Mouse (Mus musculus): ENCODE measurements around the gene Elp6. TPM values are rescaled to one million over a fixed set of nuclear protein-coding genes. Genes with fewer than 3 reads are reported as not detected.

Elp6 gene
- 28.8 and 29.9 TPM in 2 replicates for polyA plus RNA-seq (2015; fragmentation: Nextera tagmentation; extraction: Ambion mirVana)

GRCm38 (mm10) chr9:110304969-110305651 is at the start of gene Elp6:
Gene Elp6, plus strand, starts transcription at chr9:110305173.
- peak; percentile 99 for ATAC-seq (replicated peaks; ENCODE audit: low FRiP score)
- WGBS = under 1% methylated on average over 46 of the region's 46 CpGs
- Histone ChIP-seq H3K9me3 (replicated peaks) (no peaks in the 10 kb centered on the region), H3K36me3 (peaks cover 5% of the 10 kb centered on the region), H3K4me1 (peaks cover 13% of the 10 kb centered on the region), H3K4me2 (peak within 1 kb of the TSS; percentile 82), H3K9ac (peak within 1 kb of the TSS; percentile 62), H3K4me3 (replicated peaks) (peak within 1 kb of the TSS; percentile 65), H3K27ac (peak within 1 kb of the TSS; percentile 96), H3K27me3 (no peaks in the 10 kb centered on the region)

GRCm38 (mm10) chr9:110255407-110256019 is 49.5 kb upstream of the Elp6 start:
- WGBS = 62% methylated on average over 15 of the region's 15 CpGs

GRCm38 (mm10) chr9:110258646-110259045 is 46.3 kb upstream of the Elp6 start:
- WGBS = 77% methylated on average over 6 of the region's 6 CpGs
- H3K36me3 ChIP-seq = no peaks in the 10 kb centered on the region
- H3K9ac ChIP-seq = no peak overlapping the region
- no peaks in the 10 kb centered on the region for H3K9me3 ChIP-seq (replicated peaks)
- H3K4me1 ChIP-seq = 0 out of 2 replicates have a peak, but pooled peaks cover 2% of the 10 kb centered on the region
- H3K27me3 ChIP-seq = no peaks in the 10 kb centered on the region
- H3K4me2 ChIP-seq = no peak overlapping the region
- H3K27ac ChIP-seq = no peak overlapping the region
- H3K4me3 ChIP-seq (replicated peaks) = no peak overlapping the region
- ATAC-seq (replicated peaks; ENCODE audit: low FRiP score) = no peak

More at GRCm38 (mm10) chr9:110255407-110256019, 49.5 kb upstream of the Elp6 start:
- H3K4me2 ChIP-seq = no peak overlapping the region
- peaks cover 2% of the 10 kb centered on the region; the same call in 1 of the 2 replicates for H3K4me1 ChIP-seq
- H3K27ac ChIP-seq = no peak overlapping the region
- H3K27me3 ChIP-seq = no peaks in the 10 kb centered on the region
- H3K9me3 ChIP-seq (replicated peaks) = no peaks in the 10 kb centered on the region
- H3K9ac ChIP-seq = no peak overlapping the region
- H3K36me3 ChIP-seq = no peaks in the 10 kb centered on the region
- H3K4me3 ChIP-seq (replicated peaks) = no peak overlapping the region
- no peak for ATAC-seq (replicated peaks; ENCODE audit: low FRiP score)

- no peaks in the 10 kb centered on the region for H3K27me3 ChIP-seq
- ATAC-seq (replicated peaks; ENCODE audit: low FRiP score) = no peak
- H3K4me1 ChIP-seq = 0 out of 2 replicates have a peak, but pooled peaks cover 2% of the 10 kb centered on the region
- H3K36me3 ChIP-seq = no peaks in the 10 kb centered on the region
- no peak overlapping the region for H3K27ac ChIP-seq
- 87% methylated on average over 3 of the region's 3 CpGs for WGBS
- H3K4me2 ChIP-seq = no peak overlapping the region
- no peaks in the 10 kb centered on the region for H3K9me3 ChIP-seq (replicated peaks)
- H3K9ac ChIP-seq = no peak overlapping the region
- no peak overlapping the region for H3K4me3 ChIP-seq (replicated peaks)
Measured at GRCm38 (mm10) chr9:110259118-110259517, 45.9 kb upstream of the Elp6 start.

GRCm38 (mm10) chr9:110263181-110263580 is 41.8 kb upstream of the Elp6 start:
- no peak for ATAC-seq (replicated peaks; ENCODE audit: low FRiP score)
- H3K27me3 ChIP-seq = no peaks in the 10 kb centered on the region

GRCm38 (mm10) chr9:110264991-110265390 is 40.0 kb upstream of the Elp6 start:
- no peaks in the 10 kb centered on the region for H3K27me3 ChIP-seq
- no peak overlapping the region for H3K9ac ChIP-seq
- H3K4me3 ChIP-seq (replicated peaks) = no peak overlapping the region
- H3K27ac ChIP-seq = no peak overlapping the region
- 61% methylated on average over 9 of the region's 9 CpGs for WGBS
- no peak overlapping the region for H3K4me2 ChIP-seq
- H3K9me3 ChIP-seq (replicated peaks) = no peaks in the 10 kb centered on the region
- H3K4me1 ChIP-seq = 0 out of 2 replicates have a peak, but pooled peaks cover 2% of the 10 kb centered on the region
- ATAC-seq (replicated peaks; ENCODE audit: low FRiP score) = no peak
- no peaks in the 10 kb centered on the region for H3K36me3 ChIP-seq

More at GRCm38 (mm10) chr9:110263181-110263580, 41.8 kb upstream of the Elp6 start:
- H3K4me1 ChIP-seq = no peaks in the 10 kb centered on the region
- no peak overlapping the region for H3K4me2 ChIP-seq
- no peak overlapping the region for H3K4me3 ChIP-seq (replicated peaks)
- no peaks in the 10 kb centered on the region for H3K36me3 ChIP-seq
- H3K9me3 ChIP-seq (replicated peaks) = no peaks in the 10 kb centered on the region
- H3K9ac ChIP-seq = no peak overlapping the region
- WGBS = 89% methylated on average over 8 of the region's 8 CpGs
- H3K27ac ChIP-seq = no peak overlapping the region

- H3K27ac ChIP-seq = no peak overlapping the region
- H3K4me2 ChIP-seq = no peak overlapping the region
- no peak for ATAC-seq (replicated peaks; ENCODE audit: low FRiP score)
- no peaks in the 10 kb centered on the region for H3K9me3 ChIP-seq (replicated peaks)
- no peaks in the 10 kb centered on the region for H3K36me3 ChIP-seq
- 88% methylated on average over 10 of the region's 10 CpGs for WGBS
- H3K27me3 ChIP-seq = no peaks in the 10 kb centered on the region
- 0 out of 2 replicates have a peak, but pooled peaks cover 2% of the 10 kb centered on the region for H3K4me1 ChIP-seq
- no peak overlapping the region for H3K4me3 ChIP-seq (replicated peaks)
- no peak overlapping the region for H3K9ac ChIP-seq
Measured at GRCm38 (mm10) chr9:110268416-110268815, 36.6 kb upstream of the Elp6 start.

GRCm38 (mm10) chr9:110272330-110272729 is 32.6 kb upstream of the Elp6 start:
- 0 out of 2 replicates have a peak, but pooled peaks cover 2% of the 10 kb centered on the region for H3K4me1 ChIP-seq
- H3K27ac ChIP-seq = no peak overlapping the region
- H3K36me3 ChIP-seq = no peaks in the 10 kb centered on the region
- 89% methylated on average over 3 of the region's 3 CpGs for whole genome bisulfite sequencing
- H3K4me2 ChIP-seq = no peak overlapping the region
- no peaks in the 10 kb centered on the region for H3K9me3 ChIP-seq (replicated peaks)
- no peak overlapping the region for H3K4me3 ChIP-seq (replicated peaks)
- H3K27me3 ChIP-seq = no peaks in the 10 kb centered on the region
- no peak for ATAC-seq (replicated peaks; ENCODE audit: low FRiP score)
- H3K9ac ChIP-seq = no peak overlapping the region

- 0 out of 2 replicates have a peak, but pooled peaks cover 2% of the 10 kb centered on the region for H3K4me1 ChIP-seq
- no peak for ATAC-seq (replicated peaks; ENCODE audit: low FRiP score)
- no peak overlapping the region for H3K9ac ChIP-seq
- no peak overlapping the region for H3K27ac ChIP-seq
- no peaks in the 10 kb centered on the region for H3K36me3 ChIP-seq
- no peak overlapping the region for H3K4me3 ChIP-seq (replicated peaks)
- H3K9me3 ChIP-seq (replicated peaks) = no peaks in the 10 kb centered on the region
- no peak overlapping the region for H3K4me2 ChIP-seq
- no peaks in the 10 kb centered on the region for H3K27me3 ChIP-seq
- 83% methylated on average over 4 of the region's 4 CpGs for WGBS
Measured at GRCm38 (mm10) chr9:110273507-110273906, 31.5 kb upstream of the Elp6 start.

- H3K9me3 ChIP-seq (replicated peaks) = no peaks in the 10 kb centered on the region
- no peaks in the 10 kb centered on the region for H3K36me3 ChIP-seq
- H3K4me2 ChIP-seq = no peak overlapping the region
- no peak; the same call in 1 of the 2 replicates for ATAC-seq (replicated peaks; ENCODE audit: low FRiP score)
- H3K4me3 ChIP-seq (replicated peaks) = no peak overlapping the region
- H3K27ac ChIP-seq = no peak overlapping the region
- H3K9ac ChIP-seq = no peak overlapping the region
- 47% methylated on average over 5 of the region's 5 CpGs for WGBS
- no peaks in the 10 kb centered on the region for H3K27me3 ChIP-seq
- no peaks in the 10 kb centered on the region for H3K4me1 ChIP-seq
Measured at GRCm38 (mm10) chr9:110275882-110276281, 29.1 kb upstream of the Elp6 start.

GRCm38 (mm10) chr9:110277431-110277881 is 27.5 kb upstream of the Elp6 start:
- no peak for ATAC-seq (replicated peaks; ENCODE audit: low FRiP score)
- H3K9me3 ChIP-seq (replicated peaks) = no peaks in the 10 kb centered on the region
- H3K4me1 ChIP-seq = no peaks in the 10 kb centered on the region
- H3K27ac ChIP-seq = no peak overlapping the region
- no peak overlapping the region for H3K4me2 ChIP-seq
- WGBS = 56% methylated on average over 8 of the region's 8 CpGs
- H3K36me3 ChIP-seq = no peaks in the 10 kb centered on the region
- H3K27me3 ChIP-seq = no peaks in the 10 kb centered on the region
- no peak overlapping the region for H3K4me3 ChIP-seq (replicated peaks)
- no peak overlapping the region for H3K9ac ChIP-seq

GRCm38 (mm10) chr9:110284075-110284697 is 20.8 kb upstream of the Elp6 start:
- no peak for ATAC-seq (replicated peaks; ENCODE audit: low FRiP score)
- H3K4me1 ChIP-seq = no peaks in the 10 kb centered on the region
- no peak overlapping the region for H3K4me3 ChIP-seq (replicated peaks)
- no peak overlapping the region for H3K4me2 ChIP-seq
- no peak overlapping the region for H3K9ac ChIP-seq
- no peaks in the 10 kb centered on the region for H3K9me3 ChIP-seq (replicated peaks)
- 90% methylated on average over 10 of the region's 10 CpGs for WGBS
- H3K27me3 ChIP-seq = no peaks in the 10 kb centered on the region
- no peak overlapping the region for H3K27ac ChIP-seq
- H3K36me3 ChIP-seq = no peaks in the 10 kb centered on the region
